Mouse (Mus musculus) thymus, adult 18-20 months (tissue): Measurements from ENCODE around the gene Ube3c.

Experiments
- DNase-seq, 2 experiments: peaks; one replicate each; pipeline ENCODE4 v3.0.0; 2022; ENCODE audit warnings: mixed read lengths in 2 of 2

Gene Ube3c

GRCm38 (mm10) chr5:29676445-29676844, 107.4 kb downstream of the Ube3c start:
- peak in 1 of 2 experiments; percentile 14 for DNase-seq

- DNase-seq: no peak
Observed at GRCm38 (mm10) chr5:29685085-29685484, 116.0 kb downstream of the Ube3c start.

- no peak for DNase-seq
Observed at GRCm38 (mm10) chr5:29687671-29688070, 118.6 kb downstream of the Ube3c start.

- DNase-seq: no peak
Observed at GRCm38 (mm10) chr5:29688352-29688751, 119.3 kb downstream of the Ube3c start.

- DNase-seq: no peak
Observed at GRCm38 (mm10) chr5:29698493-29698892, 129.5 kb downstream of the Ube3c start.

GRCm38 (mm10) chr5:29699520-29700202, 130.6 kb downstream of the Ube3c start:
- DNase-seq: no peak

- DNase-seq: no peak
Observed at GRCm38 (mm10) chr5:29707241-29707640, 138.2 kb downstream of the Ube3c start.

GRCm38 (mm10) chr5:29708258-29708657, 139.2 kb downstream of the Ube3c start:
- no peak for DNase-seq

GRCm38 (mm10) chr5:29711631-29712030, 142.6 kb downstream of the Ube3c start:
- no peak for DNase-seq

- DNase-seq: no peak
Observed at GRCm38 (mm10) chr5:29712906-29713305, 143.9 kb downstream of the Ube3c start.

- DNase-seq: no peak
Observed at GRCm38 (mm10) chr5:29721159-29721558, 152.1 kb downstream of the Ube3c start.

GRCm38 (mm10) chr5:29725369-29725768, 156.3 kb downstream of the Ube3c start:
- DNase-seq: no peak
